Mouse (Mus musculus) limb, embryonic 10.5 days (tissue): Measurements from ENCODE around the gene Prkag2. TPM values are rescaled to one million over a fixed set of nuclear protein-coding genes. Genes with fewer than 3 reads are reported as not detected.
A peak's percentile ranks its signal among the peaks of the same experiment; 100 is the strongest.

Experiments
- DNase-seq: peaks from one replicate; pipeline ENCODE4 v3.0.0-alpha.2; 2017; ENCODE audit warnings: low spot score
- H3K27ac ChIP-seq: fragments of 300-500 bp; sonication (generic); 2 replicates; pipeline ENCODE4 v1.5.1; 2016; ENCODE audit warnings: mild to moderate bottlenecking
- H3K27me3 ChIP-seq: fragments of 300-500 bp; sonication (generic); 2 replicates; pipeline ENCODE4 v1.6.1; 2016; ENCODE audit warnings: low read depth, mild to moderate bottlenecking; ENCODE audit not compliant: poor library complexity, severe bottlenecking
- H3K36me3 ChIP-seq: fragments of 300-500 bp; sonication (generic); 2 replicates; pipeline ENCODE4 v1.6.1; 2016; ENCODE audit warnings: mild to moderate bottlenecking, moderate library complexity
- H3K4me1 ChIP-seq: fragments of 300-500 bp; sonication (generic); 2 replicates; pipeline ENCODE4 v1.6.1; 2016
- H3K4me3 ChIP-seq: fragments of 300-500 bp; sonication (generic); 2 replicates; pipeline ENCODE4 v1.5.1; 2016; ENCODE audit warnings: mild to moderate bottlenecking, moderate library complexity
- H3K9me3 ChIP-seq: fragments of 300-500 bp; sonication (generic); replicated peaks from 2 replicates; pipeline ENCODE4 v1.6.1; 2016; ENCODE audit warnings: mild to moderate bottlenecking
- WGBS: fragments of 180-500 bp; shearing (Covaris S2); methylation state at CpG from one replicate; pipeline ENCODE4 v1.1.7; 2016; 5-methylcytosine and 5-hydroxymethylcytosine counted together
- polyA plus RNA-seq: library from polyadenylated mRNA; unstranded; fragments of >200 nt; fragmentation: Nextera tagmentation; extraction: Ambion mirVana; gene quantifications from 2 replicates; pipeline ENCODE4 v1.2.1, GENCODE M21; 2016

Prkag2 gene
- polyA plus RNA-seq, 1 experiment from 2014 or later: 35.1 TPM

DNA sequence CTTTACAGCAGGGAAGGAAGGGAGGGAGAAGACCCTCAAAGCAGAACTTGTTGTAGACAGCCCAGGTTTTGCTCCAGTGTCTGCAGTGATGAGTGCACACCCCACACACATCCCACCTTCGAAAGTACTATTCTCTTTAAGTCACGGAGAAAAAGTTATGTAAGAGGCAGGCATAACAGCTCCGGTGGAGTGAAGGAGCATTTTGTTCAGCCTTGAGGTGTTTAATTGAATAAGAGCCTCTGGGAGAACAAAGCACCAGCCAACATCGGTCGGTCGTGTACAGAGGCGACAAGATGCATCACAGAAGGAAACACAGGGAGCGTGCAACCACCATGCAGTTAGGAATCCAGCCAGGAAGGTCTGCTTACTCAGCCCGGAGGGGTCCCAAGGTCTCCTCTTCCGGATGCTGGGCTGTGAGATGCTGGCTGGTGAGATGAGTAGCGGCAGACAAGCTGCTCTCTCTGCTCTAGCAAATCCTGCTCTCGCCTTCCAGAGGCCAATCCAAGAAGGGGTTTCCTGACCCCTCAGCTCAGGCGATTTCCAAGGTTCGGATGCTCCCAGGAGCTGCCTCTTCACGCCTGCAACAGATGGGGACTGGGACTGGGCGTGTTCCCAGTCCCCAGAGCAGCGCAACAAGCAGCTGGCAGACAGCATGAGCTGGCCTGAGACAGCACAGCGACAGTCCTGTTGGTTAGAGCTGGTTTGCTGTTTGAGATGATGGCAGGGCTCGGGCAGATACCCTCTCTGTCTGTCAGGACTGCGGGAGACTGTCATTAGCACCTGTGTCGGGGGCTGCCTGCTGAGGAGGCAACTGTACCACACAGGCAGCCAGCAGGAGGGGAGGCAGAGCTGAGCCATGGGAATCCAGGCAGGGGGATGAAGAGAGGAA, 41.3 kb downstream of the Prkag2 start:
- H3K4me3 ChIP-seq: 0 out of 2 replicates have a peak overlapping the region, but pooled peaks have one; percentile 0
- H3K27ac ChIP-seq: 0 out of 2 replicates have a peak overlapping the region, but pooled peaks have one; percentile 10
- peaks cover 47% of the 10 kb centered on the region for H3K4me1 ChIP-seq
- DNase-seq: peak; percentile 44
- no peaks in the 10 kb centered on the region for H3K36me3 ChIP-seq
- H3K9me3 ChIP-seq: no peaks in the 10 kb centered on the region
- peaks cover 30% of the 10 kb centered on the region for H3K27me3 ChIP-seq
- 25% methylated on average over 21 of the region's 21 CpGs for whole genome bisulfite sequencing

DNA sequence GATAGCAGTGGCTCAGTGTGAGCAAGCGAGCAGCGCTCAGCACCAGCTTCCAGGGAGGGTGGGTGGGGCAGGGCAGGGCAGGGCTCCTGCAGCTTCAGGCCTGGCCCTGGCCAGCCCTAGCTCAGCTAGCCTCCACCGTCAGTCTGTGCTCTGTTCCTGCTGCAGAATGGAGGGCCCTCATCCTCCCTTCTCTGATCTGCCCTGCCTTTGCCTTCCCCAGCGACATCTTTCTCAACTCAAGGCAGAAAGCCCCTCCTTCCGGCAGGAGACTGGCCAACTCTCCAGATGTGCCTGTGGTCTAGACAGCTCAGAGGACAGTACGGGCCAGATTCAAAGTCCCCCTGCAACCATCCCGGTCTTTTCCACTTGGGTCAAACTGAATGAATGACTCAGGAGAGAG, 42.0 kb downstream of the Prkag2 start:
- Histone ChIP-seq H3K4me3 (no peak overlapping the region), H3K36me3 (no peaks in the 10 kb centered on the region), H3K9me3 (no peaks in the 10 kb centered on the region), H3K27ac (0 out of 2 replicates have a peak overlapping the region, but pooled peaks have one; percentile 14), H3K4me1 (peaks cover 44% of the 10 kb centered on the region), H3K27me3 (peaks cover 30% of the 10 kb centered on the region)
- DNase-seq: no peak
- WGBS: 39% methylated on average over 7 of the region's 7 CpGs

DNA sequence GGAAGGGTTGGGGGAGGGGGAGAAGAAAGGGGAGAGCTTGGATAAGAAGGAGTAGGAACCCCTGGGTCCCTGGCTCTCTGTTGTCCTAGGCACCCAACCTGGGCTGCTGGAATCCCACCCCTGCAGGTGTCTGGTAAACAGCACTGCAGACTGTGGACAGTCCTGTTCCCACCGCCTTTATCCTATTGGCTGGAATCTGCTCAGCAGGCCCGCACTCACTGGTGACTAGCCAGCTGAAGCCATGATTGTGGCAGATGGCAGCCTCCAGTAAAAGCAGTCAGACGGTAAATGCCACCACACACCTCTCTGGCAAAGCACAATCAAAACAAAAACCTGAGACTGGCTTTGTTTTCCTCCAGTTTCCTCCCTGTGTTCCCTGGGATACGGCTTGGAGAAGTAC, 45.2 kb downstream of the Prkag2 start:
- Histone ChIP-seq H3K4me1 (peaks cover 44% of the 10 kb centered on the region), H3K4me3 (no peak overlapping the region), H3K9me3 (no peaks in the 10 kb centered on the region), H3K27me3 (peaks cover 21% of the 10 kb centered on the region), H3K27ac (peak overlapping the region; percentile 67; the same call in 1 of the 2 replicates), H3K36me3 (no peaks in the 10 kb centered on the region)
- no peak for DNase-seq
- WGBS: 55% methylated on average over 4 of the region's 4 CpGs

DNA sequence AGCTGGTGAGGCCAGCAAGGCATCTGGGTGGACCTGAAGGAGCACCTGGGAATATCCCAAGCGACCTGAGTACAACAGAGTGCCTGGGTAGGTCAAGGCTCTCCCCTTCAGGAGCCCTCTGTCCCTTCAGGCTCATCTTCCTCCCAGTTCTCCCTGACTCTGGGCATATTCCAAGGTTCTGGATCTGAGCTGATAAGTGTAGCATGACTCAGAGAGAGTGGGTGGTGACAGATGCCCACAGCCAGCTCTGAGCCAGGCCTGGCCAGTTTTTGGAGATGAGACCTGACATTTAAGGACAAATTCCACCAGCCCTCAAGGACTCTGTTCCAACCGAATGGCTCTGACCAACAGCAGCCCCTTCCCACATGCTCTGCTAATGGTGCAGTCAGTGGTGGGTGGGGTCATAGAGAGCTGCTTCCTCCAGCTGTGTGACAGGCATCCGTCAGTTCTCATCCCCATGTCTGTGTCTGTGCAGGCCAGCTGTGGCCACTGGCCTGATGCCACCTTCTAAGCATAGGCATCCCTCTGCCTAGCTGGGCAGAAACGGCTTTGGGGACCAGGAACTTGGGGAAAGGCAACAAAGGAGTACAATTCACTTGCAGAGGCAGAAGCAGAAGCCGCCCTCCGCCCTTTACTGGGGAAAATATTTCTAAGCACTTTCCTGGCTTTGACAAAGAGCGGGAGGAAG, 46.3 kb downstream of the Prkag2 start:
- peak overlapping the region; percentile 67; the same call in 1 of the 2 replicates for H3K27ac ChIP-seq
- no peak for DNase-seq
- no peaks in the 10 kb centered on the region for H3K36me3 ChIP-seq
- H3K27me3 ChIP-seq: peaks cover 9% of the 10 kb centered on the region
- H3K9me3 ChIP-seq: no peaks in the 10 kb centered on the region
- H3K4me1 ChIP-seq: peaks cover 34% of the 10 kb centered on the region
- H3K4me3 ChIP-seq: no peak overlapping the region
- 83% methylated on average over 7 of the region's 7 CpGs for WGBS

DNA sequence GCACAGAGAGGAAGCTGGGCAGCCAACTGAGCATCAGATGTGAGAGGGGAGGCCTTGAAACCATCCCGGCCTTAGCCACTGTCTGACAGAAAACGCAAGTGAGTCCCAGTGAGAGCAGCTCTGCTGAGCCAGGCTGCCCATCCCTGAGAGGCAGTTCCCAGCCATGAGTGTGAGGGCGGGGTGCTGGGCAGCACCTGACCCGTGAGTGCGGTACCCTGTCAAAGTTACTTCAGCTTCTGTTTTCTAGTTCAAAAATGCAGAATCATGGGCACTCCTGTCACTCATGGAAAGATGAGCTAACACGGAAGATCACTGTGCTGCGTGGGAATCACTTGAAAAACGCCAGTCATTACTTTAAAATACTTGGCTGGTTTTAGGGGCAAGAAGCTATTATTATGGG, 49.6 kb downstream of the Prkag2 start:
- no peaks in the 10 kb centered on the region for H3K27me3 ChIP-seq
- H3K4me1 ChIP-seq: peaks cover 17% of the 10 kb centered on the region
- no peak overlapping the region for H3K4me3 ChIP-seq
- no peaks in the 10 kb centered on the region for H3K9me3 ChIP-seq
- WGBS: 82% methylated on average over 8 of the region's 8 CpGs
- DNase-seq: no peak
- no peaks in the 10 kb centered on the region for H3K36me3 ChIP-seq
- H3K27ac ChIP-seq: no peak overlapping the region

DNA sequence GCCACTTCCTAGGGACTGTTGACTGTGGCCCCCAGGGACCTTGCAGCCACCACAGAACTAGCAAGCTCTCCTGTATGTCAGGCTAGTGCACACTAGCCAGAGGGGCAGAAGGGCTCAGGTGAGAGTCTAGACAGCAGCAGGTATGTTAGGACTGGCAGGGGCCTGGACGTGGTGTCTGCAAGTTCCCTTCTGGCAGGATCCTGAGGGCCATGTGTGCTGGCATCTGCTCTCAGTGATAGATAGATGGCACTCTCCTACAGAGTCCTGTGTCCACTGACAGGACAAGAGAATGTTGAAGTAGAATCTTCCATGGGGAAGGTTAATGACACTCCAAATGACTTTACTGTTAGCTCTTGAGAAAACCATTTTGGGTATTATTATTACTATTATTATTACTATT, 52.8 kb downstream of the Prkag2 start:
- H3K27me3 ChIP-seq: no peaks in the 10 kb centered on the region
- H3K4me3 ChIP-seq: no peak overlapping the region
- DNase-seq: no peak
- no peaks in the 10 kb centered on the region for H3K36me3 ChIP-seq
- H3K9me3 ChIP-seq: no peaks in the 10 kb centered on the region
- H3K27ac ChIP-seq: no peak overlapping the region
- 66% methylated on average over 1 of the region's 1 CpGs for WGBS
- H3K4me1 ChIP-seq: no peaks in the 10 kb centered on the region

DNA sequence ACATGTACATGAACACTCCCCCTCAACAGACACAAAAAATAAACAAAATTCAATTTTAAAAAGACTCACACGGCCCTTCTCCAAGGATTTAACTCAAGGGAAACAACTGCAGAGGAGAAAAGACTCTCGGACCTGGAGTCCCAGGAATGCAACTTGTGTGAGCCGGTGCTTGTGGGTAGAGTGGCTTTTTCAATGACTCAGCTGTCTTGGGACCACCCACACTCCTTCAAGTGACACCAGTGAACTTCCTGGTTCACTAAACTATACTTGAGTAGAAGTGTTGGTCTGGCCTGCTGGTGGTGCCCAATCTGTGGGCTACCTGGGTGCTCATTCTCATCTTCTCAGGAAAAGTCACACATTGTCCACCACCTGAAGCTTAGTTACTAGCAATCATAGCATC, 53.7 kb downstream of the Prkag2 start:
- Histone ChIP-seq H3K27me3 (no peaks in the 10 kb centered on the region), H3K4me3 (no peak overlapping the region), H3K36me3 (no peaks in the 10 kb centered on the region), H3K27ac (no peak overlapping the region), H3K9me3 (no peaks in the 10 kb centered on the region), H3K4me1 (no peaks in the 10 kb centered on the region)
- no peak for DNase-seq
- 83% methylated on average over 3 of the region's 3 CpGs for WGBS

DNA sequence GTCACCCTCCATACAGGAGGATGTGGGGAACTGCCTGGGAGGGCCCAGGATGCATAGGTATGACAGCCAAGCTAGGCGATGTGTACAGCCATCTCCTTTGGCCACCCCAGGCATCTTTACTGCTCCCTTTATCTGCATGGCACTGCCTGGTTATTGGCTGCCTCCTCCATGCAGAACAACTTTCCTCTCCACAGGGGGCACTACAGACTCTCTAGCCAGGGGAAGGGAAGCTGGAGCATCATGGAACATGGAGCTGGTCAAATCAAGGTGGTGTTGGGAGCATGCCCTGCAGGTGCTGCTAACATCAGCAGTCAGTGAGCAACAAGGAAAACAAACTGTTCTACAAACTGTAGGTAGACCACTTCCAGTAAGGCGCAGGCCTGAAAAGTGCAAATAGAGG, 56.4 kb downstream of the Prkag2 start:
- H3K27ac ChIP-seq: no peak overlapping the region
- no peak overlapping the region for H3K4me3 ChIP-seq
- no peaks in the 10 kb centered on the region for H3K27me3 ChIP-seq
- H3K9me3 ChIP-seq: no peaks in the 10 kb centered on the region
- DNase-seq: no peak
- no peaks in the 10 kb centered on the region for H3K4me1 ChIP-seq
- WGBS: 88% methylated on average over 2 of the region's 2 CpGs
- H3K36me3 ChIP-seq: no peaks in the 10 kb centered on the region

DNA sequence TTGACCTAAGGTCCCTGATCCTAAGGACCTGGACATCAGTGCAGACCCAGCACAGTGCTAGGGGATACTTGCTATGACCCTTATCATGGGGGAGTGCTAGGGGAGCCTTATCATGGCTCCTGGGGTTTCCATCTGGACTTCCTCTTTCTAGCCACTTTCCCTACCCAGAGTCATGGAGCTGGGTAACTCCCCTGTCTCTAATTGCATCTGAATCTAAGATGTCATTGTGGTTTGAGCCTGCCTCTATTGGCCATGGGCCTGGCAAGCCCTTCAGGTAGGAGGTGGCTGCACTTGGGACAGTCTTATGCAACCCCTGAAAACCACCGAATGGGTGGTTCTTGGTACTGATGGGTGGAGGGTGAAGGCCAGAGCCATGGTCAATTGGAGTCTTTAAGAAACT, 58.5 kb downstream of the Prkag2 start:
- no peaks in the 10 kb centered on the region for H3K36me3 ChIP-seq
- WGBS: 94% methylated on average over 1 of the region's 1 CpGs
- no peak for DNase-seq
- no peaks in the 10 kb centered on the region for H3K27me3 ChIP-seq
- H3K9me3 ChIP-seq: no peaks in the 10 kb centered on the region
- H3K4me1 ChIP-seq: no peaks in the 10 kb centered on the region
- no peak overlapping the region for H3K27ac ChIP-seq
- H3K4me3 ChIP-seq: no peak overlapping the region

DNA sequence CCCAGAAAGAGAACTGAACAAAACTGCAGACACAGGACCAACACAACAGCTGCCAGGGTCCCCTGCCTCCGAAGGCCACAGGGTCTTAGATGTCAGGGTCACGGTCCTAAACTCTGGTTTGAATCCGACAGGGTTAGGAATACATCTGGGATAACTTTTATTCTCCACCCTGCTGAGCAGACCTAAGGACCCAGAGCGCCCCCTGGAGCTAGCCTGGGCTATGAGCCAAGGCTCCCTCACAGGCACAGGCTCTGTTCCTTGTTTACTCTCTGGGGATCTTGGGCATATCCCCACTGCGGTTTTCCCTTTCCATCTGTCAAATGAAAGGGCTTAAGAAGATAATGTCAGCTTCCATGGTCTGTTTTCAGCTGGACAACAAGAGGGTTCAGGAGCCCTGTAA, 59.1 kb downstream of the Prkag2 start:
- no peaks in the 10 kb centered on the region for H3K9me3 ChIP-seq
- no peaks in the 10 kb centered on the region for H3K27me3 ChIP-seq
- 48% methylated on average over 5 of the region's 5 CpGs for WGBS
- DNase-seq: no peak
- no peaks in the 10 kb centered on the region for H3K4me1 ChIP-seq
- no peak overlapping the region for H3K27ac ChIP-seq
- no peaks in the 10 kb centered on the region for H3K36me3 ChIP-seq
- H3K4me3 ChIP-seq: no peak overlapping the region

DNA sequence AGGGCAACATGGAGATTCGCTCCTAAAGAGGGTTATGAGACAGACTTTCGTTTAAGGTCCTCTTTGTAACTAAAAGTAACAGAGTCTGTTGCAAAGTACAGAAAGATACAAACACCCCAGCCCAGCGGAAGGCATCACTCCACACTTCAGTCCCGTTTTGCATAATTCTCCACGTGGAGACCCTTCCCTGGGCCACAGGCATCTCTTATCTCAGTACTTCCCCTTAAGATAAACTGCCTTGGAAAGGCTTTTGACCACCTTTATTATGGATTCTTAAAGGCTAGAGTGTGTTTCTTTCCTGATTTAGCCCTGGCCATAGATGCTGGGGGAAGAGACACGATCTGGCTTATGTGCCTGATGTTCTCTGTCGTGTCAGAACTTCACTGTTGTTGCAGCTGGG, 59.5 kb downstream of the Prkag2 start:
- Histone ChIP-seq H3K27ac (no peak overlapping the region), H3K4me3 (no peak overlapping the region), H3K9me3 (no peaks in the 10 kb centered on the region), H3K4me1 (no peaks in the 10 kb centered on the region), H3K27me3 (no peaks in the 10 kb centered on the region), H3K36me3 (no peaks in the 10 kb centered on the region)
- 76% methylated on average over 7 of the region's 7 CpGs for WGBS
- DNase-seq: no peak

DNA sequence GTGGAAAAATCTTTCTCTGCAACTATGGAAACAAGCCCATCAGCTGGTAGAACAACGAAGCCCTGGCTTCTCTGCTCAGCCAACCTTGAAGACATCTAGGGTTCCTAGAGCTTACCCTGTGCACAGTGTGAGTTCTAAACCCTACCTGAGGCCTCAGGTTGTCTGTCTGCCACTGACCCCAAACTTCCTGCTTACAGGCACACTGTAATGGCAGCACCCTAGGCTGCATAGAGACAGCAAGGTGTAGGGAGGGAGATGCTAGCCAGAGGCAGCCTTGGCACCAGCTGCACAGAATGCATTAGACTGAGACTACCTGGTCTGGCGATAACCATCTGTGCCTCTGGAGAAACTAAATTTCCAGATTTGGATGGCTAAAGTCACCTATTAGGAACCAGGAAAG, 61.6 kb downstream of the Prkag2 start:
- H3K9me3 ChIP-seq: no peaks in the 10 kb centered on the region
- no peaks in the 10 kb centered on the region for H3K4me1 ChIP-seq
- H3K27ac ChIP-seq: no peak overlapping the region
- H3K27me3 ChIP-seq: no peaks in the 10 kb centered on the region
- H3K36me3 ChIP-seq: no peaks in the 10 kb centered on the region
- no peak for DNase-seq
- WGBS: 90% methylated on average over 2 of the region's 2 CpGs
- H3K4me3 ChIP-seq: no peak overlapping the region

DNA sequence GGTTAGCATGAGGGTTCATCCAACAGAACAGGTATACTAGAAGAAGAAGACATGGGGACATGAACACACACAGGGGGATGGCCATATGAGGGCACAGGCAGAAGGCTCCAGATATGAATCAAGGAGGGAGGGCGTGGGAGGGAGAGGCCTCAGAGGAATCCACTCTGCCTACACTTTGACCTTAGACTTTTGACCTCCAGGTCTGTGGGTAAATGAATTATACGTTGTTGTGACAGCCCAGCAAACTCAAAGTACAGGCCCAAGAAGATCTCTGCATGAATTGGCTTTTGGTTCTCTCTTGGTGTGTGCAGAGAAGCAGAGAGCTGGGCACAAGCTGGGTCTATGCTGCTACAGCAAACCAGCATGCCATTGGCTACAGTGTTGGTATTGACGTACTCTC, 65.1 kb downstream of the Prkag2 start:
- H3K4me1 ChIP-seq: no peaks in the 10 kb centered on the region
- no peaks in the 10 kb centered on the region for H3K36me3 ChIP-seq
- H3K4me3 ChIP-seq: no peak overlapping the region
- no peaks in the 10 kb centered on the region for H3K9me3 ChIP-seq
- no peak overlapping the region for H3K27ac ChIP-seq
- no peak for DNase-seq
- H3K27me3 ChIP-seq: no peaks in the 10 kb centered on the region
- WGBS: 79% methylated on average over 3 of the region's 3 CpGs
